Mouse (Mus musculus): ENCODE results near the gene Rpl31. TPM values are rescaled to one million over a fixed set of nuclear protein-coding genes. Genes with fewer than 3 reads are reported as not detected.

Gene Rpl31
- polyA plus RNA-seq, 1 experiment: 261 TPM

- DNase-seq: no peak
- peaks cover 7% of the 10 kb centered on the region; the same call in 1 of the 2 replicates for H3K4me1 ChIP-seq (ENCODE audit: control insufficient read depth, insufficient read depth, low read length)
- H3K27me3 ChIP-seq (replicated peaks; ENCODE audit: control insufficient read depth, insufficient read depth, low read length): no peaks in the 10 kb centered on the region
- no peak overlapping the region for H3K4me3 ChIP-seq (ENCODE audit: insufficient read depth, low read depth, low read length)
- WGBS: 95% methylated on average over 1 of the region's 1 CpGs
- no peak overlapping the region for H3K27ac ChIP-seq (ENCODE audit: insufficient read depth, low read depth, low read length)
- peaks cover 3% of the 10 kb centered on the region; the same call in 1 of the 2 replicates for H3K36me3 ChIP-seq (ENCODE audit: control insufficient read depth, insufficient read depth, low read length)
- TF ChIP-seq CTCF (conservative IDR thresholded peaks at IDR 0.05; ENCODE audit: insufficient read depth, insufficient read length, low read depth, low read length) (no peak), POLR2A (IDR thresholded peaks at IDR 0.05; ENCODE audit: low read depth, low read length) (no peak)
Measured at GRCm38 (mm10) chr1:39365562-39365961, 2.1 kb upstream of the Rpl31 start.

- TF ChIP-seq CTCF (conservative IDR thresholded peaks at IDR 0.05; ENCODE audit: insufficient read depth, insufficient read length, low read depth, low read length): no peak
- TF ChIP-seq POLR2A (IDR thresholded peaks at IDR 0.05; ENCODE audit: low read depth, low read length): no peak
- Histone ChIP-seq H3K27ac (ENCODE audit: insufficient read depth, low read depth, low read length) (peak overlapping the region; percentile 64; the same call in 1 of the 2 replicates), H3K4me1 (ENCODE audit: control insufficient read depth, insufficient read depth, low read length) (peaks cover 7% of the 10 kb centered on the region; the same call in 1 of the 2 replicates), H3K36me3 (ENCODE audit: control insufficient read depth, insufficient read depth, low read length) (peaks cover 5% of the 10 kb centered on the region; the same call in 1 of the 2 replicates), H3K4me3 (ENCODE audit: insufficient read depth, low read depth, low read length) (peak overlapping the region; percentile 66), H3K27me3 (replicated peaks; ENCODE audit: control insufficient read depth, insufficient read depth, low read length) (no peaks in the 10 kb centered on the region)
- WGBS: 29% methylated on average over 6 of the region's 6 CpGs
- DNase-seq: no peak
Measured at GRCm38 (mm10) chr1:39367045-39367444, 597 bp upstream of the Rpl31 start.

DNA sequence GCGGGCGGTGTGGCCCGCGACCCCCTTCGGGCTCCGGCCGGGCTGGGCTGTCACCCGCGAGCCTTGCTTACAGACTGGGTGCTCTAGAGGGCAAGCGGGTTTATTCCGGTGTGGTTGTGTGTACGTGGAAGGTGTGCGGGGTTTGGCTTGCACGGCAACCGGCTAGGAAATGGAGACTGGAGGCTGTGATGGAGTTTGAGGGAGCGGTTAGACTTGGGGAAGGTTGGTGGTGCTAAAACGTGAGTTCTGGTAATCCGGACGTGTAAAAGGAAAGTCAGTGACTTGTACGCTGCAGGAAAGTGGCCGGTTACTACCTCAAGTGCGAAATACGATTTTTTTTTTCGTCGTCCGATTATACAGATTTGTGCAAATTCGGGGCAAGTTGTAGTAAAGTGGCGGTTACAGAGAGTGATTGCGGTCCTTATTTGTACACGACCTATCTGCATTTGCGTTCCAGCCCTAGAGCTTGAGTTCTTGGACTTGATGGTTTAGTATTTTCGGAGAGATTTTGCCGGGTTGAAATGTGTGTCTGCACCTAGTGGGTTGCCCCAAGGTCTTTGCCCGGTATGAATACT lies 712 bp downstream of the Rpl31 start:
- peak; percentile 18 for DNase-seq
- Histone ChIP-seq H3K4me1 (ENCODE audit: control insufficient read depth, insufficient read depth, low read length) (peaks cover 7% of the 10 kb centered on the region; the same call in 1 of the 2 replicates), H3K36me3 (ENCODE audit: control insufficient read depth, insufficient read depth, low read length) (peaks cover 7% of the 10 kb centered on the region), H3K27ac (ENCODE audit: insufficient read depth, low read depth, low read length) (peak overlapping the region; percentile 53), H3K27me3 (replicated peaks; ENCODE audit: control insufficient read depth, insufficient read depth, low read length) (no peaks in the 10 kb centered on the region), H3K4me3 (ENCODE audit: insufficient read depth, low read depth, low read length) (peak overlapping the region; percentile 99)
- no peak for TF ChIP-seq CTCF (conservative IDR thresholded peaks at IDR 0.05; ENCODE audit: insufficient read depth, insufficient read length, low read depth, low read length)
- no peak for TF ChIP-seq POLR2A (IDR thresholded peaks at IDR 0.05; ENCODE audit: low read depth, low read length)
- under 1% methylated on average over 34 of the region's 34 CpGs for WGBS

DNA sequence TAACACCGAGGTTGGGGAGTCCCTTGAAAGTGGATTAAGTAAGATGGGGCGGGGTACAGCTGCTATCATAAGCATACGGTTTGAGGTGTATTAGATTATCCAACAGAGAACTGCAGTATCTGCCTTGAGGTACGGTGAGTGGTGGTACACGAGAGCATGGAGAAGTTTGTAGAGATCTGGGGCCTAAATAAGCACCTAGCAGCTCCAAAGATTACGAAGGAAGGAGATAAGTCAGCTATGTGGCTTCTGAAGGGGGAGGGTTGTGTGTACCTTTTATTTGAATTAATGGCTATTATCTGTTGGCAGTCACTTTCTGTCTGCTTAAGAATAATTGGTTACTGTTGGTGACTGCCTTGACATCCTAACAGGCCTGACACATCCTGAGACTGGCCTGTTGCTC lies 2.8 kb downstream of the Rpl31 start:
- WGBS: 85% methylated on average over 6 of the region's 6 CpGs
- H3K27me3 ChIP-seq (replicated peaks; ENCODE audit: control insufficient read depth, insufficient read depth, low read length): no peaks in the 10 kb centered on the region
- TF ChIP-seq POLR2A (IDR thresholded peaks at IDR 0.05; ENCODE audit: low read depth, low read length) (no peak), CTCF (conservative IDR thresholded peaks at IDR 0.05; ENCODE audit: insufficient read depth, insufficient read length, low read depth, low read length) (no peak)
- DNase-seq: no peak
- no peak overlapping the region for H3K4me3 ChIP-seq (ENCODE audit: insufficient read depth, low read depth, low read length)
- H3K4me1 ChIP-seq (ENCODE audit: control insufficient read depth, insufficient read depth, low read length): peaks cover 7% of the 10 kb centered on the region; the same call in 1 of the 2 replicates
- peaks cover 9% of the 10 kb centered on the region for H3K36me3 ChIP-seq (ENCODE audit: control insufficient read depth, insufficient read depth, low read length)
- H3K27ac ChIP-seq (ENCODE audit: insufficient read depth, low read depth, low read length): no peak overlapping the region

DNA sequence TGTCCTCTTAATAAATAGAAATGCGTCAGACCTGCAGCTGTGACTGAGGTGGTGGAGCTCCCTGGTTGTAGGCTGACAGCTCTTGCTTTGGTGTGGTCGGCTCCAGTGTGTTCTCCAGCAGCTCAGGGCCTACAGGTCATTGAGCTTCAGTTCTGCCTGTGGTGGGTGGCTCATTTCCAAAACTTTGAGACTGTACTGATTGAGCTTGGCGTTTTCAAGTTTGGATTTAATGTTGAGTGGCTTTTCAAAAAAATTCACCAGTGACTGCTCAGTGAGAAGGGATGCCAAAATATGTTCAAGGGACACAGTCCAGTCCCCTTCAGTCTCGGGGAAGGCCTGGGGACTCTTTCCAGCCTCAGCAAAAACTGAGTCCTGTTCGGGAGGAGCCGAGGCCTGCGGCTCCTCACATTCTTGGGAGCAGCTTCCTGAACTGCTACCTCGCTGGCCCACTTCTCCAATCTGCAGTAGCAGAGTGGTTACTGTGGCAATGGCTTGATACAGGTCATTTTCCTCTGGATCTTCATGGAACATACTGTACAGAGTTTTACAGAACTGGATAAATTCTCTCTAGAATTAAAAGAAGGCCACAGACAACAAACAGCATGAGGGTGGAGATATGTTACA lies 4.7 kb downstream of the Rpl31 start:
- H3K36me3 ChIP-seq (ENCODE audit: control insufficient read depth, insufficient read depth, low read length): peaks cover 9% of the 10 kb centered on the region
- TF ChIP-seq CTCF (conservative IDR thresholded peaks at IDR 0.05; ENCODE audit: insufficient read depth, insufficient read length, low read depth, low read length): no peak
- no peak for TF ChIP-seq POLR2A (IDR thresholded peaks at IDR 0.05; ENCODE audit: low read depth, low read length)
- no peak overlapping the region for H3K27ac ChIP-seq (ENCODE audit: insufficient read depth, low read depth, low read length)
- H3K4me1 ChIP-seq (ENCODE audit: control insufficient read depth, insufficient read depth, low read length): peaks cover 7% of the 10 kb centered on the region; the same call in 1 of the 2 replicates
- WGBS: 69% methylated on average over 8 of the region's 8 CpGs
- H3K4me3 ChIP-seq (ENCODE audit: insufficient read depth, low read depth, low read length): no peak overlapping the region
- no peak for DNase-seq
- H3K27me3 ChIP-seq (replicated peaks; ENCODE audit: control insufficient read depth, insufficient read depth, low read length): no peaks in the 10 kb centered on the region

DNA sequence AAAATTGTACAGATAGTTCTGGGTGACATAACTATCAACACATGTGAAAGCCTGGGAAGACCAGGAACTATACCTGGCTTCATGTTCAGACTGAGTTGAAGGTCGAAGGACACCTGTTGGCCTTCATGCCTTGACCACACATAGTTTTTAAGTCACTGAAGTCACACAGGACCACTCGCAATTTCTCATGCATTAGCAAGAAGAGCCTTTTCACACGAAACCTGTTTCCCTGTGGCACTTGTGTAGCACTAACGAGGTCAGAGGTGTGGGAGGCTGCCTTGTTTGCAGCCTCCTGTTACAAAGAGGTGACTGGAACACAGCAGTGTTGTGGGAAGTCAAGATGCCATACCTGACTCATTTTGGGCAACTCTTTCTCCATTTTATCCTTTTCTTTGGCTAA lies 5.7 kb downstream of the Rpl31 start:
- no peak for DNase-seq
- 77% methylated on average over 4 of the region's 4 CpGs for WGBS
- no peak for TF ChIP-seq POLR2A (IDR thresholded peaks at IDR 0.05; ENCODE audit: low read depth, low read length)
- TF ChIP-seq CTCF (conservative IDR thresholded peaks at IDR 0.05; ENCODE audit: insufficient read depth, insufficient read length, low read depth, low read length): no peak

DNA sequence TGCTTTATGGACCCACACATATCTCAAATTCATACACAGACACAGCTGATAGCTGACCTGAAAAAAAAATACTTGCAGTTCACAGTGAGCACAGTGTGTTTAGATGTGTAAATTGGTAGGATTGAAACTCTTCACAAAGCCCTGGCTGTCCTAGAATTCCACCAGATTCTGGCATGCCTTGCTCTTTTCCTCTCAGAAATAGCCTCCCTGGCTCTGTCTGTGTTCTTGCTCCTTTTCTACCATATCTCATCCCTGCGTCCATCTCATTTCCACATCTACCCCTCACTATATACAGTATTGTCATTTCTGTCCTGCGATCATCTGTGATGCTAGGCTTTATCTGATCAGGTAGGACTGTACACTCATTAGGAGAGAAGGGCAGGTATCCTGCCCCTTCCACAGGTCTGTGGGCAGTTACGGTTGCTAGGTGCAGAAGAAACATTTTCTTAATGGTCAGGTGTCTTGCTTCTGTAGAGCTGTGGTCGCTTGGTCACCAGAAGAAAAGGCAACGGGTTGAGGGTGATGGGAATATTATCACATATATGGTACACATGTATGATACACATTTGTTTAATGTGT lies 6.7 kb downstream of the Rpl31 start:
- no peak overlapping the region for H3K27ac ChIP-seq (ENCODE audit: insufficient read depth, low read depth, low read length)
- no peak for TF ChIP-seq POLR2A (IDR thresholded peaks at IDR 0.05; ENCODE audit: low read depth, low read length)
- no peak for TF ChIP-seq CTCF (conservative IDR thresholded peaks at IDR 0.05; ENCODE audit: insufficient read depth, insufficient read length, low read depth, low read length)
- H3K4me3 ChIP-seq (ENCODE audit: insufficient read depth, low read depth, low read length): no peak overlapping the region
- H3K27me3 ChIP-seq (replicated peaks; ENCODE audit: control insufficient read depth, insufficient read depth, low read length): no peaks in the 10 kb centered on the region
- H3K36me3 ChIP-seq (ENCODE audit: control insufficient read depth, insufficient read depth, low read length): peaks cover 9% of the 10 kb centered on the region
- WGBS: 92% methylated on average over 5 of the region's 5 CpGs
- peaks cover 4% of the 10 kb centered on the region; the same call in 1 of the 2 replicates for H3K4me1 ChIP-seq (ENCODE audit: control insufficient read depth, insufficient read depth, low read length)
- DNase-seq: no peak

More for the DNA sequence above, 5.7 kb downstream of the Rpl31 start:
- Histone ChIP-seq H3K27ac (ENCODE audit: insufficient read depth, low read depth, low read length) (no peak overlapping the region), H3K4me1 (ENCODE audit: control insufficient read depth, insufficient read depth, low read length) (peaks cover 7% of the 10 kb centered on the region; the same call in 1 of the 2 replicates), H3K4me3 (ENCODE audit: insufficient read depth, low read depth, low read length) (no peak overlapping the region), H3K27me3 (replicated peaks; ENCODE audit: control insufficient read depth, insufficient read depth, low read length) (no peaks in the 10 kb centered on the region), H3K36me3 (ENCODE audit: control insufficient read depth, insufficient read depth, low read length) (peaks cover 9% of the 10 kb centered on the region)

All from kidney, adult 2 months (tissue).